Mouse (Mus musculus) left cerebral cortex, adult 8-10 months (tissue): ENCODE measurements at regions not wholly inside any gene's neighbourhood (a gene's known extent, or its start where the extent isn't known, plus 50 kb on each side); places are given as distances from the start of the nearest gene placed in this dataset.
"Not testable (repeated sequence)": the region's sequence is repeated elsewhere in the genome, so short reads cannot be mapped to it uniquely, and the experiment has no call there.

Experiments
- DNase-seq, 2 experiments: peaks; one replicate each; pipeline ENCODE4 v3.0.0; 2022; ENCODE audit warnings: low spot score in 2 of 2

- not testable (repeated sequence) for DNase-seq
Measured at GRCm38 (mm10) chr16:3334355-3334754, 256.5 kb upstream of the Olfr161 start.

- DNase-seq, result not testable (repeated sequence)
Measured at GRCm38 (mm10) chr16:3343372-3343771, 247.5 kb upstream of the Olfr161 start.

- DNase-seq, result not testable (repeated sequence)
Measured at GRCm38 (mm10) chr16:3344725-3345380, 246.0 kb upstream of the Olfr161 start.

GRCm38 (mm10) chr16:3349382-3349781 is 241.5 kb upstream of the Olfr161 start:
- DNase-seq, result not testable (repeated sequence)

GRCm38 (mm10) chr16:3349850-3350547 is 240.8 kb upstream of the Olfr161 start:
- DNase-seq, result not testable (repeated sequence)

- not testable (repeated sequence) for DNase-seq
Measured at GRCm38 (mm10) chr16:3350668-3351507, 240.0 kb upstream of the Olfr161 start.

GRCm38 (mm10) chr16:3351508-3352046 is 239.3 kb upstream of the Olfr161 start:
- DNase-seq, result peak in 1 of 2 experiments; percentile 4
